Mouse (Mus musculus): ENCODE results near the gene Gm45140. TPM values are rescaled to one million over a fixed set of nuclear protein-coding genes. Genes with fewer than 3 reads are reported as not detected.
A peak's percentile ranks its signal among the peaks of the same experiment; 100 is the strongest.

Gm45140 gene
- polyA plus RNA-seq, 1 experiment from 2014 or later: 2.3 TPM

- no peak for DNase-seq (ENCODE audit: low spot score)
Observed at GRCm38 (mm10) chr6:87845031-87845695, 9.6 kb upstream of the Gm45140 start.

GRCm38 (mm10) chr6:87842254-87842653 is 6.7 kb upstream of the Gm45140 start:
- peak; percentile 35 for DNase-seq (ENCODE audit: low spot score)

GRCm38 (mm10) chr6:87841635-87842034 is 6.0 kb upstream of the Gm45140 start:
- DNase-seq (ENCODE audit: low spot score): no peak

GRCm38 (mm10) chr6:87839797-87840341 is 4.3 kb upstream of the Gm45140 start:
- no peak for DNase-seq (ENCODE audit: low spot score)

GRCm38 (mm10) chr6:87838551-87839197 is 3.1 kb upstream of the Gm45140 start, which contains the start of gene Isy1:
Gene Isy1 (minus strand): TSS chr6:87838798.
- DNase-seq (ENCODE audit: low spot score): peak; percentile 96

- DNase-seq (ENCODE audit: low spot score): no peak
Observed at GRCm38 (mm10) chr6:87820366-87820765, 15.2 kb downstream of the Gm45140 start.

GRCm38 (mm10) chr6:87814486-87814885 is 21.1 kb downstream of the Gm45140 start:
- no peak for DNase-seq (ENCODE audit: low spot score)

GRCm38 (mm10) chr6:87812656-87813055 is 22.9 kb downstream of the Gm45140 start:
- DNase-seq (ENCODE audit: low spot score): no peak

GRCm38 (mm10) chr6:87811675-87812338 is 23.8 kb downstream of the Gm45140 start, which contains the start of gene Rab43:
Gene Rab43 (minus strand): TSS chr6:87812164.
- DNase-seq (ENCODE audit: low spot score): peak; percentile 88

- DNase-seq (ENCODE audit: low spot score): peak; percentile 68
Observed at GRCm38 (mm10) chr6:87810713-87811669, 24.6 kb downstream of the Gm45140 start.

- DNase-seq (ENCODE audit: low spot score): no peak
Observed at GRCm38 (mm10) chr6:87810311-87810710, 25.3 kb downstream of the Gm45140 start.

GRCm38 (mm10) chr6:87809651-87810161 is 25.9 kb downstream of the Gm45140 start:
- DNase-seq (ENCODE audit: low spot score): no peak

- no peak for DNase-seq (ENCODE audit: low spot score)
Observed at GRCm38 (mm10) chr6:87809144-87809543, 26.5 kb downstream of the Gm45140 start.

- no peak for DNase-seq (ENCODE audit: low spot score)
Observed at GRCm38 (mm10) chr6:87808521-87808920, 27.1 kb downstream of the Gm45140 start.

GRCm38 (mm10) chr6:87807735-87808440 is 27.7 kb downstream of the Gm45140 start:
- DNase-seq (ENCODE audit: low spot score): no peak

GRCm38 (mm10) chr6:87806857-87807256 is 28.7 kb downstream of the Gm45140 start:
- no peak for DNase-seq (ENCODE audit: low spot score)

GRCm38 (mm10) chr6:87806028-87806427 is 29.6 kb downstream of the Gm45140 start:
- no peak for DNase-seq (ENCODE audit: low spot score)

- no peak for DNase-seq (ENCODE audit: low spot score)
Observed at GRCm38 (mm10) chr6:87805448-87805847, 30.1 kb downstream of the Gm45140 start.

GRCm38 (mm10) chr6:87804886-87805285 is 30.7 kb downstream of the Gm45140 start:
- DNase-seq (ENCODE audit: low spot score): no peak

- DNase-seq (ENCODE audit: low spot score): no peak
Observed at GRCm38 (mm10) chr6:87804036-87804435, 31.6 kb downstream of the Gm45140 start.

Data from thymus, postnatal 0 days (tissue).